Comparison of ENCODE assay signal across 13 mouse cellular contexts in genomic region chr12:88839724-88840123, GRCm38 (mm10).
DNase-seq lines count a peak whose midpoint lies in the region.
"Had no signal": no experiment of that assay in that cellular context is flagged by ENCODE, and none has a peak within 500 bp of the region (broad histone marks: within the 10 kb centered on the region; RNA-seq: fewer than 3 reads in every experiment).

No protein-coding gene starts in this region.

- DNase-seq in right cerebral cortex, postnatal 10 days (ENCODE audit: low spot score in 2 of 2), result peak; percentile 58 to 59
- DNase-seq in right cerebral cortex, postnatal 36 days (ENCODE audit: low spot score in 2 of 2), result no peak
- DNase-seq: adrenal gland, adult 2 months; adrenal gland, adult 8-10 months; adrenal gland, postnatal 10 days; adrenal gland, postnatal 14 days; adrenal gland, postnatal 25 days; adrenal gland, postnatal 36 days; B cell, adult 2 months; cerebellum, adult 11 months; cerebellum, adult 11-12 months; cerebellum, adult 18-20 months; cerebellum, adult 2 months had no signal

Comparison
In these comparisons a context has a peak if more than half of its experiments do, and no peak if none do; other contexts are left out.
1. DNase-seq: peak in right cerebral cortex, postnatal 10 days (2 of 2); none in right cerebral cortex, postnatal 36 days (0 of 2).